Mouse (Mus musculus) left cerebral cortex, adult 11 months (tissue): ENCODE measurements at regions not wholly inside any gene's neighbourhood (a gene's known extent, or its start where the extent isn't known, plus 50 kb on each side); places are given as distances from the start of the nearest gene placed in this dataset.
A peak's percentile ranks its signal among the peaks of the same experiment; 100 is the strongest.

ENCODE experiments used
- DNase-seq: peaks from one replicate; pipeline ENCODE4 v3.0.0; 2022; ENCODE audit warnings: low spot score

DNA sequence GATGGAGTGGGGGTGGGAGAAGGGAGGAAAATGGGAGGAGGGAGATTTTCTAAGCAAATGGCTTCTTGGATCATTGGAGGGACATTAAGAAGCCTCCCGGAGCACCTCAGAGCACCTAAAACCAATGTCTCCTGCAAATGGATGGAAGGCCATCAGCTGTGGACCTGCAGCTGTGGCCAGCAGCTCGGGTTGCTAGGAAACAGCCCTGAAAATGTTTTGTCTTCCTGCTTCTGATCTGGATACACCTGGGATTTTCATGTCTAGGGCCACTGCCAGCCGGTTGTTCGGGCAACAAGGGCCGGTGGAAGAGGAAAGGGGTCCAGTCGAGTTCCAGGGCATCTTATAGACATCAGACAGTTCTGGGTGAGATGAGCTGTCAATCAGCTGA is 330.8 kb upstream of the Zmiz1 start:
- DNase-seq = no peak

- DNase-seq = no peak
Measured at GRCm38 (mm10) chr14:25135371-25135770, 323.6 kb upstream of the Zmiz1 start.

DNA sequence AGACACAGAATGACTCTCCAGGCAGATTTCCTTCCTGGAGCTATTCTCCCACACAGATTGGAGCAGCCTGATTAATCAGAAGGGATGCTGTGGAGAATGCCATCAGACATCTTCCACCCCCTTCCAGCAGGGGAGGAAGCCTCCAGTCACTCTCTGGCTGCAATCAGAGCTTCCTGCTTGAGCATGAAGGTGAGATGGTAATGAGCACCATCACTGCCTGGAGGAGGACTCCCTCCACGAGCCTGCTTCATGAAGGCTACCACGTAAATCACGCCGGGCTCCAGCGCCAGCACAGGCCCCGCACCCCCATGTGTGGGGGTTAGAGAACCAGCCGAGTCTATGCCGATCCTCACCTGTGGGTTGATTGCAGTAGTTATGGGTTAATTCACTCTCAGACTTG is 321.7 kb upstream of the Zmiz1 start:
- peak; percentile 55 for DNase-seq

DNA sequence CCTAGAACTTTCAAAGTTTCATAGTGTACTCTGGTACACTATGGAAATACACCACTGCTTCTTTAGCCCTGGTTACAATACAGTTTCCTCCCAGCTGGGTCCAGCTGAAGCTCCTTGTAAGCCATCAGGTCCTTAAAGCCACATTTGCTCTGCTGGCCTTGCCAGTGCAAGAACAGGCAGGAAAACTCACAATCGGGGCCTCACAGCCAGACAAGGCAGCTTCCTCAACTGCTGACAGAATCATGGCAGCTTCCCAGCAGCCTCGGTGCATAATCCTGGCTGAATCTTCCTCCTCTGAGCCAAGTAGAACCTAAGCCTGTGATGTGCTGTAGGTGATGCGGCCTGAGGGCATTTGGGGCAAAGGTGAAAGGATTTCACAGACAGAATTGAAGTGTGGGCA is 320.5 kb upstream of the Zmiz1 start:
- no peak for DNase-seq

DNA sequence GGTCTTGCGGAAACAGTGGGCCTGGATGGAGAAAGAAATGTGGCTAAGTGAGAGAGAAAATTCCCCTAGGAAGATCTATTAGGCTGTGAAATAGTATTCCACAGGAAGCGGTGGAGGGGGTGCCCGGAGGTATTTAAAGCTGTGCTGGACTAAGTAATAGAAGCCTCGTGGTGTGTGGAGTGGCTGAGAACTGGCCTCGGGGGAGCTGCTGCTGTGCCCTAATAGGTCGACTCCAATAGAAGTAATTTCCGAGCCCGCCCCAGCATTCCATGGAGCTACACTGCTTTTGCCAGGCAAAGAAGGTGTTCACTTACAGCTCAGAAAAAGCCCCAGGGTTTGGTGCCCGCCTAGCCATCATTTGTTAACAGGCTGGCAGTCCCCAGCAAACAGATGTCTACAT is 317.1 kb upstream of the Zmiz1 start:
- DNase-seq = no peak

DNA sequence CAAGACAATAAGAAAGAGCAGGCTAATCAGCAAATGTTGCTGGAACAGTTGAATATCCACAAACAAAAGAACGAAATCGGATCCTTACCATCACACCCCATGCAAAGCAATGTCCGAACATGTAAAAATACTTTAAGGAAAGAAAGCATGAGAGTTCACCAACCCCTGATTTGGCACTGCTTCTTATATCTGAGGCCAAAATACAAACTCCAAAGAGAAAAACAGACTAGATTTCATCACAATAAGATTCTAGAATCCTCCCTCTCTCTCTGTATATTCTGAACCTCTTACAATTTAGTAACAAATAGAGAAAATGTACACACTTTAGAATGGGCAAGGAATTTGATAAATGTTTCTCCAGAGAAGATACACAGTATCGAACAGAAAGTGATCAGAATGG is 315.9 kb upstream of the Zmiz1 start:
- no peak for DNase-seq

- DNase-seq = no peak
Measured at GRCm38 (mm10) chr14:25147731-25148130, 311.3 kb upstream of the Zmiz1 start.

- no peak for DNase-seq
Measured at GRCm38 (mm10) chr14:25150968-25151367, 308.0 kb upstream of the Zmiz1 start.

GRCm38 (mm10) chr14:25151485-25151884 is 307.5 kb upstream of the Zmiz1 start:
- no peak for DNase-seq

DNA sequence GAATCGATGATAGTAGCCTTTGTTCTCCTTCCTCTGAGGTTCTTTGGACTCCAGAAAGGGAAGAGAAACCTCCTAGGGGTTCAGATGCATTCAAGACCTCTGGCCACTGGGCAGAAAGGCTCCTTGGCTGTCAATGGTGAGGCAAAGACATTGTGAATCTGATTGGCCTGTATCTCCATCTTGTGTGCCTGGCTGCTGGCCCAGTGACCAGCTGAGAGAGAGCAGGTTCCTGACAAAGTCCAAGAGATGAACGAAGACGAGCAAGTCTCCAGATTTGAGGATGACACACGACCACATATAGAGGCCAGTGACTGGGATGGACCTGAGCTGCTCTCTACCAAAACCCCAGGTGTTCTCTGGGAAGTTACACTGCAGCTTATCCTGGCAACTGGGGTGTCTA is 305.4 kb upstream of the Zmiz1 start:
- no peak for DNase-seq

GRCm38 (mm10) chr14:25154180-25154579 is 304.8 kb upstream of the Zmiz1 start:
- DNase-seq = no peak

- DNase-seq = no peak
Measured at GRCm38 (mm10) chr14:25155008-25155783, 303.8 kb upstream of the Zmiz1 start.

DNA sequence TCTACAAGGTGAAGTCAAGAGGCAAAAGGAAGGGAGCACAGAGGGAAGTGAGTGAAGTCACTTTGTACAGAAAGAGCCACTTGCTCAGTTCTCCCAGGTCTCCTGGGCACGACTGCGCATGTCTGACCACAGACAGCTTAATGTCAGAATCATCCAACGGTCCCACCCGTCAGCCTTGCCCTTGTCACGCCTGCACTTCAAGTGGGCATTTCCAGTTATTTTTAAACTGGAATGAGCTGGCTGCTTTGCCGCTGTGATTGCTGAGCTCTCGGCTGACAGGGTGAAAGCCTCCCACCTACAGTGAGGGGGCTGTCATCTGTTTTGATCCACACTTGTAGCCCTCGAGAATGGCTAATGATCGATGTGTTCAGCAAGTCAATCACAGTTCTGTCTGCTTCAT is 302.8 kb upstream of the Zmiz1 start:
- DNase-seq = no peak

DNA sequence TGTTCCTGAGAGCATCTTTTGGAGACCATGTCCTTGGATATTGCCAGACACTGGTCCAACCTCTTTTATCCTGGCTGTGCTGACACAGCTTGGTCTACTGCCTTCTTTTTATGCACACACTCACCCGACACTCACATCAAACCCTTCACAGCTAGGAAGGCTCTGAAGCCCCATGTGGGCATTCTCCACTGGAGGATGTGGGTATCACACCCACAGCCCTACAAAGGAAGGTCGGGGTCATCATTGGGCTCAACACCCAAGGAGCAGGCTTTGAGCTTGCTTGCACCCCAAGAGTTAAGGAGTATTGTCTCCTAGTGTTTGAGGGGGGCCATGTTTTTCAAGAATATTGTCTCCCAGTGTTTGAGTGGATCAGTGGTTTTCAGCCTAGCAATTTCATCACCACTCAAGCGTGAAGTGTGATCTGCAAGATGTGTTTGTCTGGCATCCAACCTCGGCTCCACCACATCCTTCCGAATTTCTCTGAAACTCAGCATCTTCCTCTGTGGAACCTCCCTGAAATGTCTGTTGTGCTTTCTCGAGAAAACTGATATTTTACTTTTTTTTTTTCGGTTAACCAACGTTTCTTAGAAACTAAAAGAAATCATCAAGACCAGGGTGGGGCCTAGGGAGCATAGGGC is 297.2 kb upstream of the Zmiz1 start:
- no peak for DNase-seq

DNA sequence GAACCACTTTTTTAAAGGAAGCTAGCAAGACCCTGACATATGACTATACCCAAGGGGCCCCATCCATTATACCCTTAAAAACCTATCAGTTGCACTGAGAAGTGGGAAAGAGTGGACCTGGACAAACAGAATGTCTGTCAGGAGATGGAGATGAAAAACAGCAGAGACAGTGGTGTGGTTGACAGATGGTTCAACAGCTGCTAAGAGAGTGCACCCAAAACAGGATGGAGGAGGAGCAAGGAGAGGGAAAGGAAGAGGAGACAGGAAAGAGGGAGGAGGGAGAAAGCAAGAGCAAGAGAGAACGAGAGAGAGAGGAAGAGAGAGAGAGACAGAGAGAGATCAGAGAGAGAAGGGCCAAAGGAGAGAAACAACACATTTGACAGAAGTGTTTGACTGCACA is 292.8 kb upstream of the Zmiz1 start:
- no peak for DNase-seq

DNA sequence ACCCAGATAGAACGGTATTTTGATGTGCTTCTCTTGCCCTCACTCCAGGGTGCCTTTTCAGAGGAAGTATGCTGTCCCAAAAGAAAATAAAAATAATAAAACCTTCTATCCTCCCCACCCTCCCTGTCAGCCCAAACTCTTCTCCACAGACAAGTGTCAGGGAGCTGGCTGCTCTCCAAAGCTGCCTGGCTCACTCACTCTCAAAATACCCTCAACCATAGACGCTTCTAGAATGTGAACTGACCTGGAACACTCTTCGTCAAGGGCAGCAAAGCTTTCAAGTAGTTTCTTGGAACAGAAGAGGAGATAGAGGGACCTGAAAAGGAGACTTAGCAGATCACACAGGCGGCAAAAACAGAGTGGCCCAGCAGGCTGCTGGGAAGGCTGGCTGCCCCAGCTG is 291.4 kb upstream of the Zmiz1 start:
- no peak for DNase-seq

DNA sequence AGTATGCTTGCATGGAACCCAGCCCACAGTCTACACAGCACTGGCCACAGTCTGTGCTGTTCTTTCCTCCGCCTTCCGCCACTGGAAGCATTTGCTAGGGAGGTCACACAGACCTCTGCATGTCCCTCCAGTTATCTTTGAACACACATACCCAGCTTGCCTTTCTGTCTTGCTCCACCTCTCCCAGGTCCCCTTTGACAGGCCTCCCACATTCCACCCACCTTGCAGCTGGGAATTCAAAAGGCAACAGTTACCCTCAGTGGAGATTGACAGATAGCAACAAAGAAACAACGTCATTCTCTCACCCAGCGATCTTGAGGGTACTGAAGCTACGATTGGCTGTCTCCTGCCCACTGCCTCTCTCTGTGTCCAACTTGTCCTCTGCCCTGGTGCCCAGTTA is 290.7 kb upstream of the Zmiz1 start:
- DNase-seq = no peak

- no peak for DNase-seq
Measured at GRCm38 (mm10) chr14:25173281-25173680, 285.7 kb upstream of the Zmiz1 start.

GRCm38 (mm10) chr14:25173873-25174272 is 285.1 kb upstream of the Zmiz1 start:
- DNase-seq = no peak

DNA sequence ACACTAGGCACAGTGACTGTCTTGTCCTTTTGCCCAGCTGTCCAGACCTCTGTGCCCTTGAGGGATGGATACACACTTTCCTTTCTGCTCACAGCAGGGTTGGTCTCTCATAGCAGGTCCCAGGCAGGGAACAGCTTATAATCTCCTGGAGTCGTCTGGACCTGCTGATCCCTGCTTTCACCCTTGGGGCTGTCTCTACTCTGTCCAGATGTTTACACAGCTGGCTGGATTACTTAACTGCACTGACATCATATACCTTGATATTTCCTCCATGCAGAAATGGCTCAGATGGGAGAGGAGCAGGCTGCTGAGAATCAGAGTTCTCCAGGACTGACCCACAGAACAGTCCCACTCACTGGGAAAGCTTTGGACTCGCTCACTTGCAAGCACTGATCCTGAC is 284.6 kb upstream of the Zmiz1 start:
- no peak for DNase-seq

DNA sequence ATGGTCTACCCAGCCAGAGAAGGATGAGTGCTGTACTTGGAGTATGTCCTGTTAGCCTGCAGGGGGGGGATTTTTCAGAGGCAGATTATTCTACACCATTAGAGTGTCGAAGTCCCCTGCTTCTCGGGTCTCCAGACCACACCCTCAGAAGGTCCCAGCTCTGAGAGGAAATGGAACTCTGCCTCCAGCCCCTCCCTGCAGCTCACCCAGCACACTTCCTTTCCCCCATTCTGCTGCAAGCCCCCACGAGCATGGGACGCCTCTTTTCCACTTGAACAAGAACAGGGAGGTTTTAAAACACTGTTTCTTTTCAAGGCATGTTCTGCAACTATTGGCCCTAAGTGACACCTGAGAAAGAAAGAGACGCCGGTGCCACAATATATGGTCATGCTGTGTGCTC is 282.8 kb upstream of the Zmiz1 start:
- no peak for DNase-seq

DNA sequence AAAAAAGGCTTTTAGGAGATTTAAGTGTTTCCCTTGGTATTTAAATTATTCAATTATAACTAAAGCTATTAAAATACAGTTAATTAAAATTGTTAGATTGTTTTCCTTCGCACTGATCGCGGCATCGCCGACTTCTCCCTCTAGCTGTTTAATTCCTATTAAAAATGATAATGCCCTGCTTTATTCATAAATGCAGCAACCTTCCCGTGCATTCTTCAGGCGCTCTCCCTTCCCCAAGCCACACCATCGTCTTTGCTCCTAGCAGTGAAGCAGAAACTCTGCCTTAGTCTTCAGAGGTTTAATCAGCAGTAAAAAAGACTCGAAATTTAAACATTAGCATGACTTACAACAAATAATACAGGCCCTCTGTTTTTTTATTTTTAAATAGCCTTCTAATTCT is 278.9 kb upstream of the Zmiz1 start:
- no peak for DNase-seq

DNA sequence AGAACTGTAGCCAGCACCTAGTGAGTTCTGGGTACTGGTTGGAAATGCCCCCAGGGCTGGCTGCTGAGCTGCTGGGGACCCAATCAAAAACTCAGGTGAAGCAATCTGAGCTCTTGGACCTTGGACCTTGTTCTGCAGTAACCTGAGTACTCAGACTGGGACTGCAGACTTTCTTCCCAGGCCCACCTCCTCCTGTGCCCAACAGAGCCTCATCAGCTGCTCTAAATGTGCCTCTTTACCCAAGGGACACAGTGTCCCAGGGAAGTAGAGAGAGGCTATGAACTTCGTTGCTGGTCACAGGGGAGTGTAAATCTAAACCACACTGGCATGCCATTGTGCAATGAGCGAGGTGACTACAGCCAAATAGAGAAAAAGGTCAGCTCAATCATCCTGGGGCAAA is 277.6 kb upstream of the Zmiz1 start:
- no peak for DNase-seq

GRCm38 (mm10) chr14:25184042-25184441 is 274.9 kb upstream of the Zmiz1 start:
- no peak for DNase-seq
